Mouse (Mus musculus): ENCODE data around the gene Il12b.

DNA sequence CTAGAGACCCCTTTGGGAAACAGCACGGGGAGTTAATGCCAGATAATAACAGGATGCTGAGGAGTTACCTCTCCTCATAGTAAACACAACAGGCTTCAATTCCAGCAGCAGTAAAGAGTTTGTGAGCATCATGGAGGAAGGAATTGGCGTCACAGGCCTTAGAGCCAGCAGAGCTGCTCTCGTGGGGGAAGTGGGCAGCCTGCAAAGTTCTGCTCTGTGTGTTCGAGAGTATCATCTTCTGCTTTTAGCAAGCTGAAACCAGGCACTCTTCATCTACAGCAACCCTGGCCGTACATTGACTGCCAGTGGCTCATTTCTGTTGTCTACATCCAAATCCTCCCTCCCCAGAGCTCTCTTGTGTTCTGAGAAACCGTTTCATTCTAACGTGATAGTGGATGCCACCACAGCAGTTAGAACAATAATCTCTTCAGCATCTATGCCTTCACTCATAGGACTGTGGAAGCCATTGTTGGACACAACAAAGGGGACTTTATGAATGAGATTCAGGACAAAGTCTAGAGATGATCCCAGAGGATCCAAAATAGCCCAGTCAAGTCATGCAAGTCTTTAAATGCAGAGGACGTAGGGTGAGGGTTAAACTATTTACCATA lies 44.9 kb upstream of the Il12b start:
- TF ChIP-seq POLR2A (IDR thresholded peaks at IDR 0.05; ENCODE audit: borderline replicate concordance, insufficient read depth, low read length) (no peak), CTCF (IDR thresholded peaks at IDR 0.05; ENCODE audit: borderline replicate concordance, insufficient read depth, low read depth, low read length) (no peak)

Data from cerebellum, adult 2 months (tissue).